Mouse (Mus musculus): ENCODE results near the gene Mvb12a.
A peak's percentile ranks its signal among the peaks of the same experiment; 100 is the strongest.

Gene Mvb12a

DNA sequence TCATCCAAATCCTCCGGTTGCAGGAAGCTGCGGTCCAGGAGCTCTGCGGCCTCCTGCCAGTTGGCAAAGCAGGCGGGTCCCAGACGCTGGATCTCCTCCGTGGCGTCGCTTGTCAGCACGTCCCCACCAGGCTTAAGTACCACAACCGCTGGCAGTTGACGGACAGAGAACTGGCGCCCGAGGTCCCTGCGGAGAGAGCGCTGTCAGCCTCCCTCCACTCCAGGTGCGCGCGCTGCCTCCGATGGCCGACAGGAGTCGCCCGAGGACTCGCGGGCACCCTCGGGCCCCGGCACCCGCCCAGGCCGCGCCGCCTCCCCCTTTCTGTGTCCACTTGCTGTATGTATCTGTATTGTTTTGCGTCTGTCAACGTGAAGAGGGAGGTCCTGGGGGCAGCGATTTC, 20.0 kb downstream of the Mvb12a start:
- DNase-seq (ENCODE audit: low read depth, low spot score): peak; percentile 48

DNA sequence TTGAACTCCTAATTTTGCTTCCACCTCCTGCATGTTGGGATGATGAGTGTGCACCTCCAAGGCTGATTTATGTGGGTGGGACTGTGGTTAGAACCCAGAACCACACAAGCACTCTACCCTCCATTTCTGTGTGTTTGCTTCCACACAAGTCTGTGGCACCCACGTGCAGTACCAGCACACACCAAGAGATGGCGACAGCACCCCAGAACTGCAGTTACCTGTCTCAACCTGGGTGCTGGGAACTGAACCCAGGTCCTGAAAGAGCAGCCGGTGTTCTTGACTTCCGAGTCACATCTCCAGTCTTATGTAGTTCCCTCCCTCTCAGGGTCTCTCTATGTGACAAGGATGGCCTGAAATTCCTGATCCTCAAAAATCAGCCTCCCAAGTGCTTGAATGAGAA, 21.3 kb downstream of the Mvb12a start:
- DNase-seq (ENCODE audit: low read depth, low spot score): no peak

- DNase-seq (ENCODE audit: low read depth, low spot score): no peak
Measured at GRCm38 (mm10) chr8:71566501-71566900, 23.8 kb downstream of the Mvb12a start, which contains the start of gene Nxnl1. TSS of gene Nxnl1 (minus strand) at chr8:71566601.

DNA sequence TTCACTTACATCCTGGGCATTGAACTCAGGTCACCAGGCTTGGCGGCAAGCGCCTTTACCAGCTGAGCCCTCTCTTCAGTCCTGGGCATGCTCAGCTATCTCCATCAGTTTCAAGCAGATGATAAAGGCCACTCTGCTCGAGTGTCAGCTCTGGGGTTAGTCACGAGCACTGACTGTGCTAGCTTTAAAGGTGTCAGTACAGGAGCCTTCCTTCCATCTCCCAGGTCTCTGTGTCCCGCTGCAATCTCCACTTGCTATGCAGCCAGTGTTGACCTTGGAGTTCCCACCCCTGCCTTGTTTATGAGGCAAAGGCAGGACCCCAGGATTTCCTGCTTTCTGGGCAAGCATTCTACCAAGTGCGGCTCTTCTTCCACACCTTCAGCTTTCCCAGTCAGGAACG, 24.9 kb downstream of the Mvb12a start:
- DNase-seq (ENCODE audit: low read depth, low spot score): no peak

GRCm38 (mm10) chr8:71568387-71568937, 25.7 kb downstream of the Mvb12a start, which contains the start of gene Slc27a1:
TSS of gene Slc27a1 (plus strand) at chr8:71568882.
- DNase-seq (ENCODE audit: low read depth, low spot score): no peak

- no peak for DNase-seq (ENCODE audit: low read depth, low spot score)
Measured at GRCm38 (mm10) chr8:71568941-71569340, 26.2 kb downstream of the Mvb12a start.

GRCm38 (mm10) chr8:71569366-71570290, 26.9 kb downstream of the Mvb12a start:
- DNase-seq (ENCODE audit: low read depth, low spot score): peak; percentile 92

- DNase-seq (ENCODE audit: low read depth, low spot score): peak; percentile 93
Measured at GRCm38 (mm10) chr8:71570291-71570954, 27.7 kb downstream of the Mvb12a start.

DNA sequence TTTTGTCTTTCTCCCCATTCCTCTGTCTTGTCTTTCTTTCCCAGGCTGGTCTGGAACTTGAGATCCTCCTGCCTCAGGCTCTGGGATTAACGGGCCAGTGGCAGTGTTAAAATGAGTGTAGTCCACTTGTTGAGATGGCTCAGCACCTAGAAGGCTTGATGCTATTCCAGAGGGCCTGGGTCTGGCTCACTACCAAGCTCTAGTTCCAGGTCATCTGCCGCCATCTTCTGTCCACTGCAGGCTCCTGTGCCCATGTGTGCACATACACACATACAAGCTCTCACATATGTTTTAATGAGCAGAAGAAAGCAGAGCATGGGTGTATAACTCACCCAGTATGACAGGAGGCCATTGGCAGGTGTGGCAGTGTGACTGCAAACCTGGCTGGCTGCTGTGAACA, 29.4 kb downstream of the Mvb12a start:
- no peak for DNase-seq (ENCODE audit: low read depth, low spot score)

DNA sequence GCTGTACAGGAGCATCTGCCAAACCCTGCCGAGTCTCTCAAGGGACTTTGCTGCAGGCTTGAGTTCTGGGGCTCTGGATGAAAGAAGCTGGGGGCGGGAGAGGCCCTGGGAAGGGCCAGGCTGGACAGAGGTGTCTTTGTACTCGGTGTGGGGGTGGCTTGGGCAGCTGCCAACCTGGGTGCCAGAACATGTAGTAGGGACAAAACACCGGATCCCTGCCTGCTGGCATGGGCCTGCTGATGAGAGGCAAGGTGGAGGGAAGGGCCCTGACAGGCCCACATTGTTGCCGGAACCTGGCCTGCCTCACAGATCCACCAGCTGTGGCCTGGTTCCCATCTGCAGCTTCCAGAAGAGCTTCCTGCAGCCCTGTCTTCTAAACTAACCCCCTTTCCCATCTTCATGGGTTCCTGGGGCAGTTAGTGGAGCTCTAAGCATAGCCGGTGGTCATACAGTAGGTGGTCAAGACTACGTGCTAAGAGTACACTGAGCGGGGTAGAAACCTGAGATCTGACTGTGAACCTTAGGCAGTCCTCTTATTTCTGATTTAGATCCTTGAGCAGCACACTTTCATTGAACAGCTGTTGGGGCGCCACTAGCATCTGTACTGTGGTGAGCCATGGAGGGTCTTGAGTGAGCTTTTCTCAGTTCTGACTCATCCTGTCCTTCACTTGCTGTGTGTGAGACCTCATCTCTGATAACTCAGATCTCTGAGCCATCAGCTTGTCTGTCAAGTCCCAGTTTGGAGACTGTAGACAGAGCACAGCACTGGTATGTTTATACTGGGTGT, 30.3 kb downstream of the Mvb12a start:
- DNase-seq (ENCODE audit: low read depth, low spot score): no peak

DNA sequence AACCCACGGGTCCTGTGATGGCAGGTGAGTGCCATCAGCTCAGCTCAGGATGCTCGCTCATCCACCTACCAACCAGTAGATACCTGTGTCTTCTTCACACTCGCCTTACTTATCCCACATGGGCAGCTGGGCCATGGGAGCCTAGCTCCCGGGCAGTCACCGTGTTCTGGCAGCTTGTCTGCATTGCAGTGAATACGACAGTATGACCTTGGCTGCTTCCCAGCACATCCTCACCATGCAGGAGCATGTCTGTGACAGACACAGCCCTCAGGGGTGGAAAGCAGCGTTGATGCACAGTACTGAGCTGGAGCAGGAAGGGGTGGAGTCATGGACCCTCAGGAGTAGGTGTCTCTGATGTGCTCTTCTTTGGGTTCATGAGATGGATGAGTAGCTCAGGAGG, 31.7 kb downstream of the Mvb12a start:
- no peak for DNase-seq (ENCODE audit: low read depth, low spot score)

DNA sequence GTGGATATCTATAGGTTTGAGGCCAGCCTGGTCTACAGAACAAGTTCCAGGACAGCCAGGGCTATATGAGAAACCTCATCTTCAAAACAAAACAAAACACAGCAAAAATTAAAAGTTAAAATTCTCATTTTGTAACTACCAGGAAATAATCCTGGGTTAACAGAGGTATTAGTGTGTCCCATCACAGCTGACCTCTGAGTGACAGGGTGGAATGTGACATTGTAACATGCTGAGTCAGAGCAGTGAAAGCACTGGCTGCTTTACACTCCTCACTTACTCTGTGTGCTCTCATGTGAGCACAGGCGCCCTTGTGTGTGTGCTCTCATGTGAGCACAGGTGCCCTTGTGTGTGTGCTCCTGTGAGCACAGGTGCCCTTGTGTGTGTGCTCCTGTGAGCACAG, 32.3 kb downstream of the Mvb12a start:
- DNase-seq (ENCODE audit: low read depth, low spot score): no peak

GRCm38 (mm10) chr8:71577856-71578387, 35.2 kb downstream of the Mvb12a start:
- DNase-seq (ENCODE audit: low read depth, low spot score): no peak

- no peak for DNase-seq (ENCODE audit: low read depth, low spot score)
Measured at GRCm38 (mm10) chr8:71579009-71579408, 36.3 kb downstream of the Mvb12a start.

GRCm38 (mm10) chr8:71579476-71579875, 36.8 kb downstream of the Mvb12a start:
- DNase-seq (ENCODE audit: low read depth, low spot score): no peak

- DNase-seq (ENCODE audit: low read depth, low spot score): no peak
Measured at GRCm38 (mm10) chr8:71580201-71580600, 37.5 kb downstream of the Mvb12a start.

- DNase-seq (ENCODE audit: low read depth, low spot score): no peak
Measured at GRCm38 (mm10) chr8:71586891-71587290, 44.2 kb downstream of the Mvb12a start.

DNA sequence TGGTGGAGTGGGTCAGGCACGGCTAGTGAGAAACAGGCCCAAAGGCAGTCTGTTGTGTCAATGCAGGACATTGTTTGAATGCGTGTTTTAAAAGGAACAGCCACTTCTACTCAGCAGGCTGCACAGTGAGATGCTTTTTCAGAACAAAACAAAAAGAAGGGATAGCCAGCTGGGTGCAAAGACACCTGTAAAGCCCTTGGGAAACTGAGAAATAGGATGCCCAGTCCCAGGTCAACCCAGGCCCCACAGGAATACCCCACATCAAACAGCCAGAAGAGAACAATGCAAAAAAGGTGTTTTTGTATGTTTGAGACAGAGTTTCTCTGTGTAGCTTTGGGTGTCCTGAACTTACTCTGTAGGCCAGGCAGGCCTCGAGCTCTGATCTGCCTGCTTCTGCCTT, 46.0 kb downstream of the Mvb12a start:
- no peak for DNase-seq (ENCODE audit: low read depth, low spot score)

GRCm38 (mm10) chr8:71591017-71591416, 48.3 kb downstream of the Mvb12a start:
- DNase-seq (ENCODE audit: low read depth, low spot score): no peak

- peak; percentile 95 for DNase-seq (ENCODE audit: low read depth, low spot score)
Measured at GRCm38 (mm10) chr8:71591471-71592373, 49.0 kb downstream of the Mvb12a start, which contains the start of gene Pgls. TSS of gene Pgls (plus strand) at chr8:71592176.
